Mouse (Mus musculus) liver, adult 2 months (tissue): Measurements from ENCODE around the gene Nuak2. TPM values are rescaled to one million over a fixed set of nuclear protein-coding genes. Genes with fewer than 3 reads are reported as not detected.
A peak's percentile ranks its signal among the peaks of the same experiment; 100 is the strongest.

ENCODE experiments used
- DNase-seq: peaks from one replicate; pipeline ENCODE4 v3.0.0-alpha.2; 2011; ENCODE audit warnings: low read depth, low spot score; ENCODE audit errors: extremely low read depth
- H3K27ac ChIP-seq: fragments of 200-500 bp; replicated peaks from 2 replicates; pipeline ENCODE4 v1.5.1; 2012; ENCODE audit warnings: low read depth, mild to moderate bottlenecking, control low read depth, inconsistent platforms, low read length; ENCODE audit not compliant: insufficient read depth
- H3K27me3 ChIP-seq: fragments of 200-500 bp; 2 replicates; pipeline ENCODE4 v1.6.1; 2012; ENCODE audit warnings: mild to moderate bottlenecking, moderate library complexity, low read length, inconsistent platforms; ENCODE audit not compliant: control insufficient read depth, insufficient read depth
- H3K36me3 ChIP-seq: fragments of 200-500 bp; 2 replicates; pipeline ENCODE4 v1.6.1; 2012; ENCODE audit warnings: low read length, inconsistent platforms; ENCODE audit not compliant: control insufficient read depth, insufficient read depth
- H3K4me1 ChIP-seq: fragments of 200-500 bp; 2 replicates; pipeline ENCODE4 v1.6.1; 2011; ENCODE audit warnings: low read length; ENCODE audit not compliant: control insufficient read depth, insufficient read depth
- H3K4me3 ChIP-seq: fragments of 200-500 bp; 2 replicates; pipeline ENCODE4 v1.5.1; 2011; ENCODE audit warnings: low read depth, mild to moderate bottlenecking, control low read depth, low read length, moderate library complexity; ENCODE audit not compliant: insufficient read depth
- H3K79me2 ChIP-seq: fragments of 200-500 bp; 2 replicates; pipeline ENCODE4 v1.6.1; 2012; ENCODE audit warnings: inconsistent platforms, mild to moderate bottlenecking, low read length, moderate library complexity; ENCODE audit not compliant: control insufficient read depth, insufficient read depth
- H3K9ac ChIP-seq: fragments of 200-500 bp; 2 replicates; pipeline ENCODE4 v1.6.1; 2012; ENCODE audit warnings: low read depth, mild to moderate bottlenecking, control low read depth, inconsistent platforms, low read length
- CTCF ChIP-seq: fragments of 200-500 bp; IDR thresholded peaks from 2 replicates; pipeline ENCODE4 v1.5.1; 2011; ENCODE audit warnings: low read depth, low read length, control low read depth
- POLR2A ChIP-seq: fragments of 200-500 bp; IDR thresholded peaks from 2 replicates; pipeline ENCODE4 v1.6.1; 2011; ENCODE audit warnings: low read length, control low read depth; ENCODE audit not compliant: insufficient read depth; ENCODE audit errors: extremely low read depth
- WGBS: fragments of 180-500 bp; shearing (Covaris S2); methylation state at CpG from one replicate; pipeline ENCODE4 v1.1.7; 2018; 5-methylcytosine and 5-hydroxymethylcytosine counted together
- polyA plus RNA-seq: library from polyadenylated mRNA; depleted of rRNA; stranded (reverse); fragments of >200 nt; gene quantifications from 2 replicates; pipeline ENCODE4 v1.2.3, GENCODE M21; 2012
- total RNA-seq: library from RNA; depleted of rRNA; stranded (reverse); fragments of >200 nt; gene quantifications from 2 replicates; pipeline ENCODE4 v1.2.3, GENCODE M21; 2014

Gene Nuak2
- total and polyA plus RNA-seq, 2 experiments = 4.8 to 8.0 TPM

- no peak overlapping the region for H3K27ac ChIP-seq
Measured at GRCm38 (mm10) chr1:132353389-132353788, 37.5 kb downstream of the Nuak2 start.

GRCm38 (mm10) chr1:132354234-132354633 is 38.3 kb downstream of the Nuak2 start:
- DNase-seq = no peak
- H3K36me3 ChIP-seq = no peaks in the 10 kb centered on the region
- no peaks in the 10 kb centered on the region for H3K79me2 ChIP-seq
- H3K4me3 ChIP-seq = no peak overlapping the region
- H3K4me1 ChIP-seq = peaks cover 9% of the 10 kb centered on the region
- TF ChIP-seq CTCF (no peak), POLR2A (no peak)
- H3K27me3 ChIP-seq = no peaks in the 10 kb centered on the region
- H3K9ac ChIP-seq = no peak overlapping the region
- 85% methylated on average over 9 of the region's 9 CpGs for WGBS
- H3K27ac ChIP-seq = no peak overlapping the region

More at GRCm38 (mm10) chr1:132353389-132353788, 37.5 kb downstream of the Nuak2 start:
- 78% methylated on average over 5 of the region's 5 CpGs for WGBS
- peaks cover 9% of the 10 kb centered on the region for H3K4me1 ChIP-seq
- H3K9ac ChIP-seq = no peak overlapping the region
- no peak overlapping the region for H3K4me3 ChIP-seq
- TF ChIP-seq CTCF = no peak
- TF ChIP-seq POLR2A = no peak
- no peaks in the 10 kb centered on the region for H3K27me3 ChIP-seq
- no peaks in the 10 kb centered on the region for H3K36me3 ChIP-seq
- no peaks in the 10 kb centered on the region for H3K79me2 ChIP-seq
- no peak for DNase-seq

- Histone ChIP-seq H3K27ac (peak overlapping the region; percentile 63), H3K27me3 (no peaks in the 10 kb centered on the region), H3K4me3 (no peak overlapping the region), H3K9ac (no peak overlapping the region), H3K36me3 (no peaks in the 10 kb centered on the region), H3K4me1 (peaks cover 9% of the 10 kb centered on the region), H3K79me2 (no peaks in the 10 kb centered on the region)
- peak; percentile 65 for DNase-seq
- TF ChIP-seq CTCF (0 out of 2 replicates have a peak, but pooled peaks have one; percentile 1), POLR2A (no peak)
- WGBS = 9% methylated on average over 6 of the region's 6 CpGs
Measured at GRCm38 (mm10) chr1:132355162-132355601, 39.3 kb downstream of the Nuak2 start.

DNA sequence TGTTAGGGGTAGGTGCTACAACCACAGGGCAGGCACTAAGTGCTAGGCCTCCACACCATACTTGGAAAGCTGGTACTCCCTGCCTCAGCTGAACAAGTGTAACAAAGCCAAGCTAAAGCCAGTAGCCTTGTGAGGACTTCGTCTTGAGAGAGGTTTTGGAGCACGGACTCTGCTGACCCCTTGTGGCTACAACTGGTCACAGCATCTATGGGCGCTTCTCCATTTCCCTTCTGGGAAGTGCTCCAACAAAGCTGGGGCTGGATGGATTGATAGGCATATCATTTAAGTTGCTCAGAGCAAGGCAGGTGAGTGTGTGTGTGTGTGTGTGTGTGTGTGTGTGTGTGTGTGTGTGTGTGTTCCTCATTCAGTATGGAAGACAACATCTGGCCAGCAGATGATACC is 39.9 kb downstream of the Nuak2 start:
- Histone ChIP-seq H3K4me3 (no peak overlapping the region), H3K4me1 (peaks cover 9% of the 10 kb centered on the region), H3K27me3 (no peaks in the 10 kb centered on the region), H3K9ac (0 out of 2 replicates have a peak overlapping the region, but pooled peaks have one; percentile 39), H3K79me2 (no peaks in the 10 kb centered on the region), H3K27ac (peak overlapping the region; percentile 63; the same call in 1 of the 2 replicates), H3K36me3 (no peaks in the 10 kb centered on the region)
- 0% methylated on average over 3 of the region's 3 CpGs for WGBS
- DNase-seq = peak; percentile 77
- peak; percentile 87 for TF ChIP-seq CTCF
- TF ChIP-seq POLR2A = no peak

GRCm38 (mm10) chr1:132356841-132357240 is 40.9 kb downstream of the Nuak2 start:
- Histone ChIP-seq H3K79me2 (no peaks in the 10 kb centered on the region), H3K27me3 (no peaks in the 10 kb centered on the region), H3K4me1 (peaks cover 9% of the 10 kb centered on the region), H3K4me3 (no peak overlapping the region), H3K36me3 (no peaks in the 10 kb centered on the region), H3K27ac (no peak overlapping the region), H3K9ac (no peak overlapping the region)
- TF ChIP-seq CTCF (no peak), POLR2A (no peak)
- no peak for DNase-seq
- 65% methylated on average over 1 of the region's 1 CpGs for WGBS

DNA sequence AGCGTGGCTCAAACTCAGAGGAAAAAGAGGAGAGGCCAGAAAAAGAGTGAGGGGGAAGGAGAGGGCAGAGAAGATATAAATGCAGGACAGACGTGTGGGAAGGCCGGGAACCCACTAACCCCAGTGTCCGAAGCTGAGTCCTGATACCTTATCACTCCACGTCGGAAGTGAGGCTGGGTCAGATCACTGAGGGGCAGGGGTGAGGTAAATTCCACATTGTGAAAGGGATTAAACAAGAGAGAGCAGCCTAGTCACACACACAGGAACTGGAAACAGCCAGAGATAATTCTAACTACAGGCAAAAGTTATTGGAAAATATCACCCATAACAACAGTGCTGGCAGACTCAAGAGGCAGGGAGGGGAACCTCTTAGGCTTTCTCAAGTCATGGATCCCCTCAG is 46.0 kb downstream of the Nuak2 start:
- TF ChIP-seq POLR2A = no peak
- Histone ChIP-seq H3K36me3 (no peaks in the 10 kb centered on the region), H3K4me1 (peaks cover 2% of the 10 kb centered on the region; the same call in 1 of the 2 replicates), H3K79me2 (no peaks in the 10 kb centered on the region), H3K4me3 (no peak overlapping the region), H3K27ac (no peak overlapping the region), H3K27me3 (no peaks in the 10 kb centered on the region), H3K9ac (no peak overlapping the region)
- 46% methylated on average over 6 of the region's 6 CpGs for WGBS
- DNase-seq = no peak
